Mouse (Mus musculus) CD4-positive helper T cell, adult 2 months (primary cell): ENCODE measurements around the gene Tjp2.
"Not testable (repeated sequence)": the region's sequence is repeated elsewhere in the genome, so short reads cannot be mapped to it uniquely, and the experiment has no call there.

Experiments used
- DNase-seq: peaks from one replicate; pipeline ENCODE4 v3.0.0-alpha.2; 2012; ENCODE audit warnings: low read depth, missing footprints, low spot score

Gene Tjp2

GRCm38 (mm10) chr19:24221455-24221854, 3.4 kb downstream of the Tjp2 start:
- DNase-seq: no peak

- peak; percentile 17 for DNase-seq
These were observed 3.9 kb downstream of the Tjp2 start for GRCm38 (mm10) chr19:24220795-24221445.

GRCm38 (mm10) chr19:24219011-24219410, 5.8 kb downstream of the Tjp2 start:
- DNase-seq: no peak

- DNase-seq: no peak
These were observed 6.5 kb downstream of the Tjp2 start for GRCm38 (mm10) chr19:24218291-24218690.

- no peak for DNase-seq
These were observed 7.0 kb downstream of the Tjp2 start for GRCm38 (mm10) chr19:24217851-24218250.

DNA sequence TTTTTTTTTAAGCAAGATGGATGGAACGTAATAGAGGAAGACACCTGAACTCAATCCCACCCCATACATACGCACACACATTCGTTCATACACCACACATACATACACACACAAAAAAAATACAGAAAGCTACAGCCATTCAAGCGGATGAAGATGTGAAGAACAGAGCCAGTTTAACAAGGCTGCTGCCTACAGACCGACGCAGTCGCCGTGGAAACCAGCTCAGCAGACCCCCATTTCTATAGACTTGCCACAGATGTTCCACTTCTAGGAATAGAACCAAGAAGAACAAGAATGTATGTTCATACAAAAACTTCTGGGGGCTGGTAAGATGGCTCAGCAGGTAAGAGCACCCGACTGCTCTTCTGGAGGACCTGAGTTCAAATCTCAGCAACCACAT, 8.1 kb downstream of the Tjp2 start:
- no peak for DNase-seq

GRCm38 (mm10) chr19:24214939-24215338, 9.9 kb downstream of the Tjp2 start:
- no peak for DNase-seq

GRCm38 (mm10) chr19:24213299-24213698, 11.5 kb downstream of the Tjp2 start:
- DNase-seq: no peak

DNA sequence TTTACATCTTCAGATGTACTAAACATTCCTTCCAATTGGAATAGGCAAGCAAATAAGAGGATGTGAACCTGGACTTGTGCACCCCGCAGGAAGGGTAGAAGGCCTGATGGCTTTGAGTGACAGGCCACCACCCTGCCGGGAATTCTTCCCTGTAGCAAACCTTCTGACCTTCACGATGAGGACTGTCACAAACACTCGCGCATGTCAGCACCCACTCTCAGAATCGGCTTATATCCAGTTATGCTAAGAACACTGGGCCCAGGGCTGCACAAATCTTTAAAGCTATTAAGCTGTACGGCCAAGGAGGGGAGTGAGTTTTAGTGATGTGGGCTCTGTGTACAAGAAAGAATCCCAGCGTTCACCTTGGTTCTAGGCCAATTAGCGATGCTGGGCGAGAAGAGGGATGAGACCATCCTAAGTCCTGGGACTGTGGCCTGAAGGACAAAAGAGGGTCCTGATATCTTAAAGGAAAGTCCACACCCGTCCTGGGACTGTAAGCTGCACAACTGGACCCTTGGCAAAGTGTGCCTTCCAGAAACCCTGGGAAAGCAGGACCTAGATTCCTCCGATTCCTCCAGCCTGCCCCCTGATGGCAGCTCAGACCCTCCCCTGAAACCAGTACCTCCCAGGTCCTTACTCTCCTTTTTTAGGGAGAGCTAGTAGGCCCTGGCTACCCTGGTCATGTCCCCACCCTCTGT, 12.1 kb downstream of the Tjp2 start:
- DNase-seq: no peak

DNA sequence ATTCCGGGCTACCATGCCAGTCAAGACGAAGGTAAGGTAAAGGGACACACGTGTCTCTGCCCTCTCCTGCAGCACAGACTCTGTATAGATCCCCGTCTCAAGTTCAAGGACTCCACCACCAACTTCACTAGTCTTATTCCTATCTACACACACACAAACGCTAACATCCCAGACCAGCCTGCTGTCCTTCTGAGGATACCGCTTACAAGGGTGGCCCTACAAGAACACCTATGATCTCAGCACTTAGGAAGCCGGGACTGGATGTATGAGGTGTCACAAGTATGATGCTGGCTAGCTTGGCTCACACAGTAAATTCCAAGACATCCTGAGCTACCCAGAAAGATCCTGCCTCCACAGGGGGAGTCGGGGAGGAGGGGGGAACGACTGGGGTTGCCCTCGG, 13.7 kb downstream of the Tjp2 start:
- no peak for DNase-seq

DNA sequence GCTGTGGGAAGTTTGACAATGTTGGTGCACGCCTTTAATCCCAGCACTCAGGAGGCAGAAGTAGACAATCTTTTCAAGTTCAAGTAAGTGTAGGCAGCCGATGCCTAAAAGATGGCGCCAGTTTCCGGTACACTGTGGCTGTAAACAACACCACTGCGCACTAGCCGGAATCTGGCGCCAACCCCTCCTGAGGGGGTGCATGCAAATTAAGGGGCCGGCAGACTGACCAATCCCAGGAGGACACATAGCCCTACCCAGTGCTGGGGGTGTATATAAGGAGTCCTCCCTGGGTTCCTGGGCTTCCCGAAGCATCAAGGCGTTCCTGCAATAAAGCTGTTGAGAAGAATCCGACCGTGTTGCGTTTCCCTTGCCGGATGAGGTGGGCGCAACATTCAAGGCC, 15.3 kb downstream of the Tjp2 start:
- DNase-seq: no peak

- DNase-seq: no peak
These were observed 16.9 kb downstream of the Tjp2 start for GRCm38 (mm10) chr19:24207967-24208366.

- DNase-seq: no peak
These were observed 19.8 kb downstream of the Tjp2 start for GRCm38 (mm10) chr19:24205001-24205400.

GRCm38 (mm10) chr19:24201848-24202247, 23.0 kb downstream of the Tjp2 start:
- no peak for DNase-seq

GRCm38 (mm10) chr19:24200566-24200965, 24.3 kb downstream of the Tjp2 start:
- DNase-seq: no peak

DNA sequence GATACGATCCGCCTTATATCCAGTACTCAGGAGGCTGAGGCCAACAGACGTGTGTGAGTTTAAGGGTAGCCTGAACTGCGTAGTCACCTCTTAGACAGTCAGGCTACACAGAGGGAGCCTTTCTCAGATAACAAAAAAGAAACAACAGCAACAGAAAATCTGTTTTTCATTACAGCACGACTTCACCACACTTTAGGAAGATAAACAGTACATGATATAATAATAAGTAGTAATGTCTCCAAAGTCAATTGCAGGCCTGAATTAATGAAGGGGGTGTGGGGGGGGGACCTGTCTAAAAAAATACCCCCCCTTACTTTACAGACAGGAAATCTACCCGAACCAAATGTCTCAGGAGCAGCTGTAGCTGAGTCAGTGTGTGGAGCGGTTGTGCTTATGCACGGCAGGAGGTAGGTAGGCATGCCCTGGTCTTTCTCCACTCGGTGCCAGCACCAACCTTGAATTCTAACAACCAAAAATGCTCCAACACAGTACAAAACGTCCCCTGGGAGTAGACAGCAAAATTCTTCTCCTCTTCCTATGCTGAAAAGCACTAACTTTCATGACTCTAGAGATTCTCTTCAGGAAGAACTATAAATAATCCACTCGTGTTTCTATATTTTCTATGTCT, 26.0 kb downstream of the Tjp2 start:
- no peak for DNase-seq

DNA sequence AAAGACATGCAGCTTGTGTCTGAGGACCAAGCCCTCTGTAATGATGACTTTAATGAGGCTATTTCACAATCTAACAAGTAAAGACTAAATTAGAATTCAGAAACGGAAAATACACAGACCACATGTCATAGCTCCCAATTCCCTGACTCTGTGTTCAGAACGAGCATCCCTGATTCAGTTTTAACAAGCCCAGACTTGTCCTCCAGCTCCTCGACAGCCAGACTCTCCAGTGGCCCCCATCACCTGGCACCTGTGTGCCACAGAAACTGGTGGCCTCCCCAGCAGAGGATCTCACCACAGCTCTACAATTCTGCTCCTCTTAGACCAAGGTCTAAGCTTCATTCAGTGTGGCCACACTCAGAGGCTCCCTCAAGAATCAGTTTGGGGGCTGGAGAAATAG, 27.5 kb downstream of the Tjp2 start:
- no peak for DNase-seq

GRCm38 (mm10) chr19:24195224-24195623, 29.6 kb downstream of the Tjp2 start:
- no peak for DNase-seq

- no peak for DNase-seq
These were observed 30.6 kb downstream of the Tjp2 start for GRCm38 (mm10) chr19:24194216-24194615.

DNA sequence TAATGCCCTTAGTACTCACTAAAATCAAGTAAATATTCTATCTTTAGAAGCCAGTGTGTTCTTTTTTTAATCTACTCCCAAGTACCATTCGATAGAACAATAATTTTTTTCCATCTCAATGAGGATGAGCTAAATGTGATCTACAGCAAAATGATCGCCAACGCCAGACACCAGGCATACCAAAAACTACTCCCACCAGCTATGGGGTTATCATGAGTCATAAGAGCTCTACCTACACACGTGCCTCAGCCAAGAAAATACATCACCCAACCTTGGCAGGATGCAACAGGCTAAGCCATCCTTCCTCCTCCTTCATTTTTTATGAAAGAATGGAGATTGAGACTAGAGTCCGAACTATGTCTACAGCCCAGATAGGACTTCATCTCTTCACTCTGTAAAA, 31.9 kb downstream of the Tjp2 start:
- no peak for DNase-seq

DNA sequence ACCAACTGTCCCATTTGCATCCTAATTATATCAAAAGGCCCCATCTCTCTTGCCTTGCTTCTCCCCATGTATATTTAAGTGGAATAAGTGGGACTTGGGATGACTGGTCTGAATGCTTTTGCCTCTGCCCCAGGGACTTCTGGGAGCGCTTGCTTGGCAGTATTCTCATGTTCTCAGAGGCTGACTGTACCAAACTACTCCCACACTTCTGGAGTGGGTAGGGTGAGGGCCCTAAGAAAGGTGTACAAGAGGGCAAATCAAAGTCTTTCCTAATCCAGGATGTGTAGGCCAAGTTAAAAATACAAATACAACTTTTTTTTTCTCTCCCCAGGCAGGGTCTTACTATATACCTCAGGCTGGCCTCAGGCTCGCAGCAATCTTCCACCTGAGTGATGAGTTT, 37.0 kb downstream of the Tjp2 start:
- DNase-seq: no peak

DNA sequence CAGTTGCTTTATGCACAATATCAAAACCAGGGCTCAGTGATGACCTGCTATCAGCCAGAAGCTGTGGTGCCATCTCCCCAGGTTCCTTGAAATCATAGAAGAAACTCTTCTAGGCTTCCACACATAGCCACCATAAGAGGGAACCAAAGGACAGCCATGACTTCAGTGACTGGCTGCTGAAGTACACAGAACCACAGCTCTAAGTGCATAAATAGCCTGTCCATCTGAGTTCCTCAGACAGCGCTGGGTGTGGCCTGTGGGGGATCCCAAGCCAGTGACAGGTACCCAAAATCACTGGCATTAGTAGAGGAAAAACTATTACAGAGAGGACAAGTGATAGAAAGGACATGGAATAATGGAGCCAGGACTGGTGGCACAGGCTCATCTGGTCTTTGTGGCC, 37.5 kb downstream of the Tjp2 start:
- DNase-seq: not testable (repeated sequence)

GRCm38 (mm10) chr19:24183680-24184235, 41.1 kb downstream of the Tjp2 start:
- DNase-seq: no peak
